10 mouse cellular contexts compared by ENCODE assay signal in genomic region chr12:35331303-35331702, GRCm38 (mm10).
DNase-seq lines count a peak whose midpoint lies in the region; ATAC-seq and TF ChIP-seq lines count a peak whose summit lies in the region.
"Had no signal": no experiment of that assay in that cellular context is flagged by ENCODE, and none has a peak within 500 bp of the region (broad histone marks: within the 10 kb centered on the region; RNA-seq: fewer than 3 reads in every experiment).

No protein-coding gene starts in this region.

- no peak overlapping the region for H3K4me3 ChIP-seq in kidney, postnatal 0 days (replicated peaks; ENCODE audit: low read depth, low read length)
- H3K4me3 ChIP-seq in spleen, adult 2 months (ENCODE audit: extremely low read depth, insufficient read depth, insufficient read length) = no peak overlapping the region
- H3K4me3 ChIP-seq: midbrain, embryonic 12.5 days had no signal

- no peak overlapping the region for H3K4me2 ChIP-seq in kidney, postnatal 0 days (ENCODE audit: low read length)
- H3K4me2 ChIP-seq: midbrain, embryonic 12.5 days had no signal

- H3K4me1 ChIP-seq in kidney, postnatal 0 days (replicated peaks; ENCODE audit: insufficient read depth, low read length) = no peaks in the 10 kb centered on the region
- no peaks in the 10 kb centered on the region for H3K4me1 ChIP-seq in spleen, adult 2 months (ENCODE audit: control insufficient read depth, insufficient read depth, insufficient read length)
- H3K4me1 ChIP-seq: midbrain, embryonic 12.5 days had no signal

- H3K9me3 ChIP-seq in kidney, postnatal 0 days (replicated peaks; ENCODE audit: low read length) = no peaks in the 10 kb centered on the region
- H3K9me3 ChIP-seq: midbrain, embryonic 12.5 days had no signal

- no peak for TF ChIP-seq POLR2A in spleen, adult 2 months (IDR thresholded peaks at IDR 0.05; ENCODE audit: low read depth, low read length)

- no peaks in the 10 kb centered on the region for H3K36me3 ChIP-seq in kidney, postnatal 0 days (ENCODE audit: insufficient read depth, low read length)
- H3K36me3 ChIP-seq in spleen, adult 2 months (ENCODE audit: control insufficient read depth, insufficient read depth, low read length) = no peaks in the 10 kb centered on the region
- H3K36me3 ChIP-seq: midbrain, embryonic 12.5 days had no signal

- ATAC-seq in kidney, postnatal 0 days (replicated peaks; ENCODE audit: low FRiP score, low read depth) = no peak
- ATAC-seq: inflammation-experienced regulatory T-cells, adult 6 months had no signal

- no peak overlapping the region for H3K9ac ChIP-seq in kidney, postnatal 0 days (ENCODE audit: low read depth, low read length)
- H3K9ac ChIP-seq: midbrain, embryonic 12.5 days had no signal

- no peak overlapping the region for H3K27ac ChIP-seq in kidney, postnatal 0 days
- H3K27ac ChIP-seq in spleen, adult 2 months (ENCODE audit: insufficient read depth, low read length) = no peak overlapping the region
- H3K27ac ChIP-seq: midbrain, embryonic 12.5 days had no signal

- no peaks in the 10 kb centered on the region for H3K27me3 ChIP-seq in kidney, postnatal 0 days (ENCODE audit: insufficient read depth, low read length)
- H3K27me3 ChIP-seq in spleen, adult 2 months (ENCODE audit: control insufficient read depth, insufficient read depth, low read length) = no peaks in the 10 kb centered on the region
- H3K27me3 ChIP-seq: midbrain, embryonic 12.5 days had no signal

- TF ChIP-seq CTCF in kidney, postnatal 0 days (IDR thresholded peaks at IDR 0.05; ENCODE audit: low read depth) = peak; percentile 59
- TF ChIP-seq CTCF in spleen, adult 2 months (IDR thresholded peaks at IDR 0.05; ENCODE audit: extremely low read depth, insufficient read depth, insufficient read length, insufficient replicate concordance) = peak; percentile 19; the same call in 1 of the 2 replicates

- WGBS in kidney, postnatal 0 days = 93% methylated on average over 3 of the region's 3 CpGs
- WGBS in spleen, adult 2 months = 91% methylated on average over 3 of the region's 3 CpGs

- intact Hi-C loops in left cerebral cortex, postnatal 36 days (cut with DNase I) = no loop called here

- DNase-seq in kidney, postnatal 0 days (ENCODE audit: low spot score) = no peak
- no peak for DNase-seq in kidney, adult 11 months
- peak; percentile 5 to 21 for DNase-seq in CD8-positive naive resting alpha-beta T cell, adult 2 months (ENCODE audit: low read depth in 2 of 2, low spot score in 2 of 2)
- DNase-seq in c-Kit-positive CD71-negative TER-119-negative erythroid progenitor cells, embryonic 14.5 days (ENCODE audit: low read depth) = peak; percentile 12
- DNase-seq in spleen, adult 2 months (ENCODE audit: low read depth in 1 of 2, low spot score in 2 of 2) = peak in 1 of 2 experiments; percentile 19
- no peak for DNase-seq in MN1 (ENCODE audit: low spot score)
- no peak for DNase-seq in urinary bladder, adult 18-20 months (ENCODE audit: low spot score in 2 of 2)
- DNase-seq in left cerebral cortex, postnatal 36 days (ENCODE audit: low spot score in 2 of 2) = no peak

Comparison
In these comparisons a context has a peak if more than half of its experiments do, and no peak if none do; other contexts are left out.
1. DNase-seq: peak in CD8-positive naive resting alpha-beta T cell, adult 2 months (2 of 2) and c-Kit-positive CD71-negative TER-119-negative erythroid progenitor cells, embryonic 14.5 days (single experiment); none in kidney, postnatal 0 days (single experiment), kidney, adult 11 months (single experiment), MN1 (single experiment), urinary bladder, adult 18-20 months (0 of 2) and left cerebral cortex, postnatal 36 days (0 of 2).